Mouse (Mus musculus): ENCODE results near the gene Lrrc75b.

- TF ChIP-seq GATA1 (IDR thresholded peaks at IDR 0.05; ENCODE audit: low read length) (no peak), TAL1 (IDR thresholded peaks at IDR 0.05; ENCODE audit: low read length) (no peak)
Observed at GRCm38 (mm10) chr10:75568441-75568840, 8.3 kb upstream of the Lrrc75b start.

Measured in erythroblast, embryonic 14.5 days (primary cell).